Mouse (Mus musculus) retina, embryonic 14.5 days (tissue): ENCODE measurements around the gene Zfp345.
"Not testable (repeated sequence)": the region's sequence is repeated elsewhere in the genome, so short reads cannot be mapped to it uniquely, and the experiment has no call there.

Source experiments
- DNase-seq: peaks from one replicate; pipeline ENCODE4 v3.0.0-alpha.2; 2015; ENCODE audit warnings: low spot score

The Zfp345 gene

GRCm38 (mm10) chr2:150484939-150485778, at the start of gene Zfp345:
Gene Zfp345, minus strand, starts transcription at chr2:150485091.
- DNase-seq: not testable (repeated sequence)

GRCm38 (mm10) chr2:150525703-150526207, 40.9 kb upstream of the Zfp345 start:
- peak; percentile 40 for DNase-seq

GRCm38 (mm10) chr2:150512837-150513236, 27.9 kb upstream of the Zfp345 start:
- DNase-seq: no peak

- DNase-seq: peak; percentile 15
Observed at GRCm38 (mm10) chr2:150500124-150500973, 15.5 kb upstream of the Zfp345 start.

GRCm38 (mm10) chr2:150493031-150493430, 8.1 kb upstream of the Zfp345 start:
- no peak for DNase-seq

GRCm38 (mm10) chr2:150451180-150451919, 33.5 kb downstream of the Zfp345 start, which contains the start of gene Zfp442:
Gene Zfp442, minus strand, starts transcription at chr2:150451486.
- DNase-seq: peak; percentile 70

GRCm38 (mm10) chr2:150439084-150439483, 45.8 kb downstream of the Zfp345 start:
- DNase-seq: not testable (repeated sequence)
